Mouse (Mus musculus): Measurements from ENCODE around the gene Gnai2. TPM values are rescaled to one million over a fixed set of nuclear protein-coding genes. Genes with fewer than 3 reads are reported as not detected.
A peak's percentile ranks its signal among the peaks of the same experiment; 100 is the strongest.

Gene Gnai2
- polyA plus RNA-seq, 1 experiment from 2014 or later: 369 TPM

DNA sequence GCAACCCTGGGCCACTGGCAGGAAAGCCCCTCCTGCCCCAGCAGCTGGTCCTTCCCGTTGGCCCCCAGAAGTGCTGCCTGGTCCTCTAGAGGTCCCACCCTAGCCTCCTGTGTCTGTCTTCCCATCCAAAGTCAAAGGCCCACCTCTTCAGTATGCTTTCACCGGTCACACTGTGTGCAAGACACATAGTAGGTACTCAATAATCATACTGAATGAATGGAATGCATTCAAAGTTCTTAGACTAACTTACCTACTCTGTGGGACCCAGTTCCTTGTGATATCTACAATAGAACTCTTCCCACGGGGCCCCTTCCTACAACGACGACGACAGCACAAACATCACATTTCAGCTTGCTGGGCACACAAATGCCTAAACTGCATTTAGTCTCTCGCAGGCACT is 30.1 kb upstream of the Gnai2 start:
- DNase-seq (ENCODE audit: low spot score) (no peak), ATAC-seq (replicated peaks; ENCODE audit: insufficient number of reproducible peaks, low FRiP score, low TSS enrichment, low read depth) (no peak)
- no peak overlapping the region for H3K27ac ChIP-seq (replicated peaks; ENCODE audit: low read depth, low read length)
- H3K9ac ChIP-seq (replicated peaks; ENCODE audit: low read length): no peak overlapping the region
- peaks cover 9% of the 10 kb centered on the region for H3K27me3 ChIP-seq (ENCODE audit: control insufficient read depth, insufficient read depth, low read length)
- no peak overlapping the region for H3K4me2 ChIP-seq (ENCODE audit: low read depth, low read length)
- peaks cover 8% of the 10 kb centered on the region for H3K4me1 ChIP-seq (ENCODE audit: control insufficient read depth, insufficient read depth, low read length)
- H3K9me3 ChIP-seq (replicated peaks; ENCODE audit: control insufficient read depth, low read length): no peaks in the 10 kb centered on the region
- H3K4me3 ChIP-seq (ENCODE audit: low read depth, low read length): no peak overlapping the region
- WGBS: 87% methylated on average over 7 of the region's 7 CpGs
- no peaks in the 10 kb centered on the region for H3K36me3 ChIP-seq (replicated peaks; ENCODE audit: control insufficient read depth, insufficient read depth, low read depth, low read length)

DNA sequence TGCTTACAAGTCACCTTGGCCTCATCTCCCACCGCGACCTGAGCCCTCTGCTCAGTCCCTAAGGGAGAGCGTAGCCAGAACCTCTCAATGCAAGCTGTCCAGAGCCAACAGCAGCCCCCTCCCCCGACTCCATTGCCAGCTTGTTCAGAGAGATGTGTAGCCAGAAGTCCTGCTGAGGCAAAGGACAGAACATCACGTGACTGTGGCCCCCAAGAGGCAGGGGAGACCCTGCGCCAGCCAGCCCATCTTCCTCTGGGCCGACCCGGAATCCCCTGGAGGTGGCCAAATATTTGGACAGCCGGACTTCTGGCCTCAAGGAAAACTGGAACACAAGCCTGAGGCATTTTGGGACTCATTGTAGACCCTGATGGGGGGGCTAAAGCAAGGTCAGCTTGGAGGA is 28.4 kb upstream of the Gnai2 start:
- peaks cover 9% of the 10 kb centered on the region for H3K27me3 ChIP-seq (ENCODE audit: control insufficient read depth, insufficient read depth, low read length)
- H3K4me1 ChIP-seq (ENCODE audit: control insufficient read depth, insufficient read depth, low read length): peaks cover 8% of the 10 kb centered on the region
- DNase-seq (ENCODE audit: low spot score) (no peak), ATAC-seq (replicated peaks; ENCODE audit: insufficient number of reproducible peaks, low FRiP score, low TSS enrichment, low read depth) (no peak)
- WGBS: 47% methylated on average over 9 of the region's 9 CpGs
- no peaks in the 10 kb centered on the region for H3K36me3 ChIP-seq (replicated peaks; ENCODE audit: control insufficient read depth, insufficient read depth, low read depth, low read length)
- H3K4me3 ChIP-seq (ENCODE audit: low read depth, low read length): no peak overlapping the region
- H3K9ac ChIP-seq (replicated peaks; ENCODE audit: low read length): peak overlapping the region; percentile 30; the same call in 1 of the 2 replicates
- no peak overlapping the region for H3K4me2 ChIP-seq (ENCODE audit: low read depth, low read length)
- no peaks in the 10 kb centered on the region for H3K9me3 ChIP-seq (replicated peaks; ENCODE audit: control insufficient read depth, low read length)
- H3K27ac ChIP-seq (replicated peaks; ENCODE audit: low read depth, low read length): no peak overlapping the region

DNA sequence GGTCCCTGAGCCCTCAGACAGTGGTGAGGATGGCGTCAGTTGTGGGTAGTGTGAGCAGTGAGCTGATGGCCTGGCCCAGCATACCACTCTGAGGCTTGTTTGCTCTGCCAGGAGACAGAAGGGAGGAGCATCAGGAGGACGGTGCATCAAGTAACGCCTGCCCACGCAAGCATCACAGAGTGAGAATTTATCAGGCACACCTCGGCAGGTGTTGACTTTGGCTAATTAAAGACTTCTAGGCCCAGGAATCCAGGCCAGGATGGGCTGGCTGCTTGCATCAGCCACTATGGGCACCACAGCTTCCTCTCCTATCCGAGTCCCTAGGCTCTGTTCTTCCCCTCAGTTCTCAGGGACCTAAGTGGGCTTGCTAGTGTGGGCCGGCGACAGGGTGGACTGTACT is 27.2 kb upstream of the Gnai2 start:
- Histone ChIP-seq H3K9ac (replicated peaks; ENCODE audit: low read length) (no peak overlapping the region), H3K4me2 (ENCODE audit: low read depth, low read length) (no peak overlapping the region), H3K36me3 (replicated peaks; ENCODE audit: control insufficient read depth, insufficient read depth, low read depth, low read length) (no peaks in the 10 kb centered on the region), H3K27me3 (ENCODE audit: control insufficient read depth, insufficient read depth, low read length) (peaks cover 9% of the 10 kb centered on the region), H3K27ac (replicated peaks; ENCODE audit: low read depth, low read length) (no peak overlapping the region), H3K4me3 (ENCODE audit: low read depth, low read length) (no peak overlapping the region), H3K9me3 (replicated peaks; ENCODE audit: control insufficient read depth, low read length) (no peaks in the 10 kb centered on the region), H3K4me1 (ENCODE audit: control insufficient read depth, insufficient read depth, low read length) (peaks cover 8% of the 10 kb centered on the region)
- WGBS: 84% methylated on average over 8 of the region's 8 CpGs
- ATAC-seq (replicated peaks; ENCODE audit: insufficient number of reproducible peaks, low FRiP score, low TSS enrichment, low read depth) (no peak), DNase-seq (ENCODE audit: low spot score) (no peak)

- Histone ChIP-seq H3K9me3 (replicated peaks; ENCODE audit: control insufficient read depth, low read length) (no peaks in the 10 kb centered on the region), H3K4me1 (ENCODE audit: control insufficient read depth, insufficient read depth, low read length) (peaks cover 5% of the 10 kb centered on the region; the same call in 1 of the 2 replicates), H3K9ac (replicated peaks; ENCODE audit: low read length) (no peak overlapping the region), H3K4me2 (ENCODE audit: low read depth, low read length) (no peak overlapping the region), H3K4me3 (ENCODE audit: low read depth, low read length) (no peak overlapping the region), H3K27ac (replicated peaks; ENCODE audit: low read depth, low read length) (no peak overlapping the region), H3K27me3 (ENCODE audit: control insufficient read depth, insufficient read depth, low read length) (peaks cover 3% of the 10 kb centered on the region; the same call in 1 of the 2 replicates), H3K36me3 (replicated peaks; ENCODE audit: control insufficient read depth, insufficient read depth, low read depth, low read length) (no peaks in the 10 kb centered on the region)
- DNase-seq (ENCODE audit: low spot score) (no peak), ATAC-seq (replicated peaks; ENCODE audit: insufficient number of reproducible peaks, low FRiP score, low TSS enrichment, low read depth) (no peak)
- 58% methylated on average over 3 of the region's 3 CpGs for WGBS
Observed at GRCm38 (mm10) chr9:107660777-107661176, 25.6 kb upstream of the Gnai2 start.

DNA sequence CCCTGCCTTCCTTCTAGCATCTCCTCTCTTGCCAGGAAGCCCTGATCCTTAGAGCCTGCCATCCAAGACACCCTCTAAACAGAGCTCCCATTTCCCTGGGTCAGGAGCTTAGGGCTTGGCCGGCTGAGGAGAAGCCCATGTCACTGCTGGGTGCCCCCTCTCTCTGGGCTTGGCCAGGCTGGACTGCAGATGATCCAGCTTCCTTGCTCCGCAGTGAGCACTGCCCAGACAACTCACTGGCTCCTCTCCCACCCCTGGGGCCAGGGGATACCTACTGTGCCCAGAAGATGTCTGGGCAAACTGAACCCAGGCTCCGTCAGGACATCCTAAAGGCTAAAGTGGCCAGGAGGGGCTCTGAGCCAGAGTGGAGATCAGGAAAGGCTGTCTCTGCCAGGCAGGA is 24.8 kb upstream of the Gnai2 start:
- no peak for DNase-seq (ENCODE audit: low spot score)
- H3K27ac ChIP-seq (replicated peaks; ENCODE audit: low read depth, low read length): no peak overlapping the region
- no peaks in the 10 kb centered on the region for H3K36me3 ChIP-seq (replicated peaks; ENCODE audit: control insufficient read depth, insufficient read depth, low read depth, low read length)
- peaks cover 5% of the 10 kb centered on the region; the same call in 1 of the 2 replicates for H3K4me1 ChIP-seq (ENCODE audit: control insufficient read depth, insufficient read depth, low read length)
- H3K4me3 ChIP-seq (ENCODE audit: low read depth, low read length): no peak overlapping the region
- WGBS: 88% methylated on average over 3 of the region's 3 CpGs
- H3K27me3 ChIP-seq (ENCODE audit: control insufficient read depth, insufficient read depth, low read length): no peaks in the 10 kb centered on the region
- no peak overlapping the region for H3K9ac ChIP-seq (replicated peaks; ENCODE audit: low read length)
- H3K4me2 ChIP-seq (ENCODE audit: low read depth, low read length): no peak overlapping the region
- no peaks in the 10 kb centered on the region for H3K9me3 ChIP-seq (replicated peaks; ENCODE audit: control insufficient read depth, low read length)
- no peak for ATAC-seq (replicated peaks; ENCODE audit: insufficient number of reproducible peaks, low FRiP score, low TSS enrichment, low read depth)

DNA sequence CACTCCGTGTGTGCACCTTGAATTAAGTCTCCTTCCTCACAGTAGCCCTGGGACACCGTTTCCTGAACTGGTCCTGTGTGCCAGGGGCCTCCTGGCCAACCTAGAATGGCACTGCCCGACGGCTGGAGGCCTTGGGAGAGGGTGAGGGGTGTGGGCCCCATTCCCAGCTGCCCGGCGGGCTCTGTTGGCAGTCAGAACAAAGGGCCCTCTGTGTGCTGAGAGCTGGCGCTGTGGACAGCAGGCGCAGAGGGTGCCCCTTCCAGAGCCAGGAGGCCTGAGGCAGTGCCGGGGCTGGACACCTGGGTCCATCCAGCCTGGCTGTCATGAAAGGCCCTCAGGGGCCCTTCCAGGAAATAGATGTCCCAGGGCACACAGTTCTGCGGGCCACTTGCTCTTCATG is 24.4 kb upstream of the Gnai2 start:
- H3K27me3 ChIP-seq (ENCODE audit: control insufficient read depth, insufficient read depth, low read length): no peaks in the 10 kb centered on the region
- no peaks in the 10 kb centered on the region for H3K36me3 ChIP-seq (replicated peaks; ENCODE audit: control insufficient read depth, insufficient read depth, low read depth, low read length)
- WGBS: 88% methylated on average over 10 of the region's 10 CpGs
- DNase-seq (ENCODE audit: low spot score) (no peak), ATAC-seq (replicated peaks; ENCODE audit: insufficient number of reproducible peaks, low FRiP score, low TSS enrichment, low read depth) (no peak)
- H3K4me3 ChIP-seq (ENCODE audit: low read depth, low read length): no peak overlapping the region
- no peak overlapping the region for H3K9ac ChIP-seq (replicated peaks; ENCODE audit: low read length)
- no peaks in the 10 kb centered on the region for H3K9me3 ChIP-seq (replicated peaks; ENCODE audit: control insufficient read depth, low read length)
- H3K4me1 ChIP-seq (ENCODE audit: control insufficient read depth, insufficient read depth, low read length): peaks cover 5% of the 10 kb centered on the region; the same call in 1 of the 2 replicates
- H3K27ac ChIP-seq (replicated peaks; ENCODE audit: low read depth, low read length): no peak overlapping the region
- H3K4me2 ChIP-seq (ENCODE audit: low read depth, low read length): no peak overlapping the region

- Histone ChIP-seq H3K27me3 (ENCODE audit: control insufficient read depth, insufficient read depth, low read length) (no peaks in the 10 kb centered on the region), H3K4me3 (ENCODE audit: low read depth, low read length) (no peak overlapping the region), H3K9me3 (replicated peaks; ENCODE audit: control insufficient read depth, low read length) (no peaks in the 10 kb centered on the region), H3K36me3 (replicated peaks; ENCODE audit: control insufficient read depth, insufficient read depth, low read depth, low read length) (no peaks in the 10 kb centered on the region), H3K27ac (replicated peaks; ENCODE audit: low read depth, low read length) (no peak overlapping the region), H3K9ac (replicated peaks; ENCODE audit: low read length) (no peak overlapping the region), H3K4me2 (ENCODE audit: low read depth, low read length) (no peak overlapping the region), H3K4me1 (ENCODE audit: control insufficient read depth, insufficient read depth, low read length) (peaks cover under 1% of the 10 kb centered on the region; the same call in 1 of the 2 replicates)
- no peak for DNase-seq (ENCODE audit: low spot score)
- 84% methylated on average over 6 of the region's 6 CpGs for WGBS
- ATAC-seq (replicated peaks; ENCODE audit: insufficient number of reproducible peaks, low FRiP score, low TSS enrichment, low read depth): no peak
Observed at GRCm38 (mm10) chr9:107658096-107658495, 22.9 kb upstream of the Gnai2 start.

DNA sequence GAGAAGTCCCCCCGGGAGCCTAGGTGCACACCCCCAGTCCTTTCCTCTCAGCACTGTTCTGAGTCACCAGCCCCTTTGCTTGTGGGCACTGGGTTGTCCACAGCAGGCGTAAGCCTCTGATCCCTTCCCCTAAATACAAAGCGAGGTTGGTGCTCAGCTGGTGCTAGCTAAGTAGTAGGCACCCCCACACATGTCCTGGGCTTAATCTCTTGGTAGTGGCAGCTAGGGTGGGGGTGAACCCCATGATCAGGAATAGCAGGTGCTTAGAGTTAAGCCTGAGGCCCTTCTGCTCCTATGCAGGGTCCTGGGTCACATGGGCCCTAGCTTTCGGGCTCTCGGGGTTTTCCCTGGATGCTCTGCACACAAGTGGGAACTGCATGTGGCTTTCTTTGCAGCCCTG is 22.0 kb upstream of the Gnai2 start:
- Histone ChIP-seq H3K4me3 (ENCODE audit: low read depth, low read length) (no peak overlapping the region), H3K27me3 (ENCODE audit: control insufficient read depth, insufficient read depth, low read length) (no peaks in the 10 kb centered on the region), H3K4me2 (ENCODE audit: low read depth, low read length) (no peak overlapping the region), H3K9ac (replicated peaks; ENCODE audit: low read length) (no peak overlapping the region), H3K27ac (replicated peaks; ENCODE audit: low read depth, low read length) (no peak overlapping the region), H3K4me1 (ENCODE audit: control insufficient read depth, insufficient read depth, low read length) (no peaks in the 10 kb centered on the region; the same call in 1 of the 2 replicates), H3K36me3 (replicated peaks; ENCODE audit: control insufficient read depth, insufficient read depth, low read depth, low read length) (no peaks in the 10 kb centered on the region), H3K9me3 (replicated peaks; ENCODE audit: control insufficient read depth, low read length) (no peaks in the 10 kb centered on the region)
- DNase-seq (ENCODE audit: low spot score) (no peak), ATAC-seq (replicated peaks; ENCODE audit: insufficient number of reproducible peaks, low FRiP score, low TSS enrichment, low read depth) (no peak)
- 82% methylated on average over 5 of the region's 5 CpGs for WGBS
